Mouse (Mus musculus) ES-E14 (cell line): ENCODE measurements at regions not wholly inside any gene's neighbourhood (a gene's known extent, or its start where the extent isn't known, plus 50 kb on each side); places are given as distances from the start of the nearest gene placed in this dataset.

Source experiments
- DNase-seq: peaks from one replicate; pipeline ENCODE4 v3.0.0-alpha.2; 2013; ENCODE audit warnings: low read depth, low spot score
- H3K27ac ChIP-seq: 2 replicates; pipeline ENCODE4 v1.5.1; 2012; ENCODE audit warnings: low read depth, mild to moderate bottlenecking, low read length, moderate library complexity, mixed read lengths; ENCODE audit not compliant: poor library complexity, insufficient read depth, severe bottlenecking
- H3K36me3 ChIP-seq: 2 replicates; pipeline ENCODE4 v1.6.1; 2012; ENCODE audit warnings: mild to moderate bottlenecking, low read length, moderate library complexity, mixed read lengths; ENCODE audit not compliant: control insufficient read depth, poor library complexity, insufficient read depth, severe bottlenecking
- H3K4me1 ChIP-seq, 2 experiments: fragments of 150-350 bp in 1 of 2; sonication (generic) in 1 of 2; 2 replicates each; pipeline ENCODE4 v1.6.1; 2012; ENCODE audit warnings: low read length in 2 of 2, mild to moderate bottlenecking in 1 of 2, mixed read lengths in 1 of 2; ENCODE audit not compliant: control insufficient read depth in 2 of 2, insufficient read depth in 2 of 2, poor library complexity in 1 of 2
- H3K4me3 ChIP-seq, 2 experiments: fragments of 150-350 bp in 1 of 2; sonication (generic) in 1 of 2; 2 replicates each; pipeline ENCODE4 v1.5.1; 2012; ENCODE audit warnings: low read length in 2 of 2, low read depth in 1 of 2, mild to moderate bottlenecking in 1 of 2, mixed read lengths in 1 of 2; ENCODE audit not compliant: insufficient read depth in 1 of 2, poor library complexity in 1 of 2, severe bottlenecking in 1 of 2
- H3K9ac ChIP-seq: 2 replicates; pipeline ENCODE4 v1.6.1; 2012; ENCODE audit warnings: low read depth, mild to moderate bottlenecking, low read length, mixed read lengths; ENCODE audit not compliant: poor library complexity, insufficient read depth, severe bottlenecking
- H3K9me3 ChIP-seq: fragments of 150-350 bp; sonication (generic); 2 replicates; pipeline ENCODE4 v1.6.1; 2012; ENCODE audit warnings: low read depth, mild to moderate bottlenecking, low read length; ENCODE audit not compliant: control insufficient read depth, insufficient read depth
- CHD2 ChIP-seq: IDR thresholded peaks from 2 replicates; pipeline ENCODE4 v1.6.1; 2014; ENCODE audit warnings: mild to moderate bottlenecking, low read depth, low read length, inconsistent platforms
- HCFC1 ChIP-seq: IDR thresholded peaks from 2 replicates; pipeline ENCODE4 v1.6.1; 2012; ENCODE audit warnings: low read length, inconsistent platforms, borderline replicate concordance; ENCODE audit not compliant: insufficient read depth
- MAFK ChIP-seq: IDR thresholded peaks from 2 replicates; pipeline ENCODE4 v1.6.1; 2014; ENCODE audit warnings: mild to moderate bottlenecking, low read depth, low read length, inconsistent platforms; ENCODE audit not compliant: insufficient read depth
- ZC3H11A ChIP-seq: IDR thresholded peaks from 2 replicates; pipeline ENCODE4 v1.6.1; 2012; ENCODE audit warnings: low read depth, mild to moderate bottlenecking, inconsistent platforms, low read length, borderline replicate concordance
- ZNF384 ChIP-seq: IDR thresholded peaks from 2 replicates; pipeline ENCODE4 v1.6.1; 2012; ENCODE audit warnings: low read depth, low read length, inconsistent platforms
- in situ Hi-C, 2 experiments: fragments of 600-800 bp; cut with MboI; formaldehyde crosslinking; loops; one replicate each; pipeline ENCODE4 v1.15.1; 2025; ENCODE audit warnings: low sequenced_read_pairs in 2 of 2, inconsistent platforms in 1 of 2; ENCODE audit not compliant: unreplicated experiment in 2 of 2

DNA sequence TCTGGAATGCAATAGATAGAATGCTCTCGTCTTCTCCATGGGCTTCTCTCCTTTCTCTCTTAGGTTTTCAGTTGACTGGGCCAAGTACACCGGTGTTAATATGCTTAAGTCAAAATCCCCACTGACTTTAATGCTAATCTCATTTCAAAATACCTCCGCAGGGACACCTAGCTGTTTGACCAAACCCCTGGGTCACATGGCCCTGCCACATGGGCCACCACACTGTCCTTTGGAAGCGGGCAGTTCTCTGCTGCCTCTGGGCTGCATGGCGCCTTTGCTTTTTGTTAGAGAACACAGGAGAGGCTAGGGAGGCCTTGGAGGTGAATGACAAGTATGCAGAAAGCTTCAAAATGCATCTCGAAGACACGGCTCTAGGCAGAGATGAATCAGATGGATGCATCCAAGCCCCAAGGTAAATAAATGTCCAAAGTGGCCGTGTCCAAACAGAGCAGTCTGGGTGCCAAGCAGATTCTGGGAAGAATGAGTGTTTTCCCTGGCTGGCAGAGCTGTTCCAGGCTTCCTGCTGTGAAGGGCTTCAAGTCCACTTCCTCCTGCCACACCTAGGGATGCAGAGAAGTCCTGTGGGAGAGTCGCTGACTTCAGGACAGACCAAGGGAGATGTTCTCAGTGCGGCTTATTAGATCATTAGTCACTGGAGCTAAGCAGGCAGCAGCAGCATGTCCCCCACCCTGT is 147.4 kb upstream of the Klf14 start:
- Histone ChIP-seq H3K4me1 (no peaks in the 10 kb centered on the region), H3K27ac (no peak overlapping the region), H3K9me3 (no peaks in the 10 kb centered on the region), H3K4me3 (no peak overlapping the region), H3K36me3 (no peaks in the 10 kb centered on the region; the same call in 1 of the 2 replicates), H3K9ac (no peak overlapping the region)
- in situ Hi-C loops = no loop called here
- DNase-seq = no peak
- TF ChIP-seq HCFC1 = no peak
- no peak for TF ChIP-seq CHD2
- no peak for TF ChIP-seq ZNF384

DNA sequence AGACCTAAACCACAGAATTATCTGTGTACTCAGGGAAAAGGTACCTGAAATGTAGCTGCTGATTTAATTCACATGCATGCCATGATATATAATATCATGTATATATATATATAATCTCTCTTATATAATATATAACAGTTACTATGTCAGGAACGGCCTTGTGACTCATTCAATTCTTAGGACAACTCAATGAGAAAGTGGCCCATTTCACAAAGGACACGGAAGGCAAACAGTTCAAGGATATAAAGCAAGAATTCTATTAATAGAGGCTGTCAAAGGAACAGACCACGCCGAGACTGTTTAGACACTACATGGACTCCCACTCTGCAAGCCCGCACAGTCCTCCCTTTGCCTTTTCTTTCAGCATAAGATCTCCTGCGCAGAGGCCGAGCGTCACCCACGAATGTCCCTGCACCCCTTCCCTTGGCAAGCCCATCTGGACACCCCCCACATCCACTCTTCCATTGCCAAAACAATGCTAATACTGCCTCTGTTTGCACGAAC is 148.0 kb upstream of the Klf14 start:
- Histone ChIP-seq H3K4me3 (no peak overlapping the region), H3K4me1 (no peaks in the 10 kb centered on the region), H3K9ac (no peak overlapping the region), H3K27ac (no peak overlapping the region), H3K36me3 (no peaks in the 10 kb centered on the region; the same call in 1 of the 2 replicates), H3K9me3 (no peaks in the 10 kb centered on the region)
- no peak for DNase-seq
- TF ChIP-seq ZC3H11A (no peak), MAFK (no peak), HCFC1 (no peak), ZNF384 (no peak), CHD2 (no peak)
- in situ Hi-C loops = no loop called here

DNA sequence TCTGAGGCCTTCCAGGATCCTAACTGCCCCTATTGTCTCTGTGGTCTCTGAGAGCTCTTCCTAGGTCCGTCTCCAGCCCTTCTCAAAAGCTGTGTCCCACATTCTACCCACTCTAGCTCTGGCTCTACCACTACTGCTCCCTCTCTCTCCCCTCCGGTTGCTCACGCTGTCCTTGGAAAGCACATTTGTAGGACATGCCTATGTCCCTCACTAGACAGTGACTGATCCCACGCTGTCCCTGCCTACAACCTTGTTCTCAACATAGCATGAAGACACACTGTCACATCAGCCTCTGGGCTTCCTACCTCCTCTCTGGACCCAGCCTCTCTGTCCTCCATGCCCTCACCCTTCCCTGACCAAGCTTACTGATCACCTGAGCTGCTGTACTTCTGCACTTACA is 148.5 kb upstream of the Klf14 start:
- TF ChIP-seq ZNF384 = no peak
- no peak for TF ChIP-seq ZC3H11A
- no peak for TF ChIP-seq MAFK
- no peak for TF ChIP-seq CHD2
- TF ChIP-seq HCFC1 = no peak
- no peak overlapping the region for H3K4me3 ChIP-seq
- DNase-seq = no peak
- H3K36me3 ChIP-seq = no peaks in the 10 kb centered on the region; the same call in 1 of the 2 replicates
- in situ Hi-C loops = no loop called here
- H3K4me1 ChIP-seq = no peaks in the 10 kb centered on the region
- no peak overlapping the region for H3K9ac ChIP-seq
- H3K27ac ChIP-seq = no peak overlapping the region
- H3K9me3 ChIP-seq = no peaks in the 10 kb centered on the region

DNA sequence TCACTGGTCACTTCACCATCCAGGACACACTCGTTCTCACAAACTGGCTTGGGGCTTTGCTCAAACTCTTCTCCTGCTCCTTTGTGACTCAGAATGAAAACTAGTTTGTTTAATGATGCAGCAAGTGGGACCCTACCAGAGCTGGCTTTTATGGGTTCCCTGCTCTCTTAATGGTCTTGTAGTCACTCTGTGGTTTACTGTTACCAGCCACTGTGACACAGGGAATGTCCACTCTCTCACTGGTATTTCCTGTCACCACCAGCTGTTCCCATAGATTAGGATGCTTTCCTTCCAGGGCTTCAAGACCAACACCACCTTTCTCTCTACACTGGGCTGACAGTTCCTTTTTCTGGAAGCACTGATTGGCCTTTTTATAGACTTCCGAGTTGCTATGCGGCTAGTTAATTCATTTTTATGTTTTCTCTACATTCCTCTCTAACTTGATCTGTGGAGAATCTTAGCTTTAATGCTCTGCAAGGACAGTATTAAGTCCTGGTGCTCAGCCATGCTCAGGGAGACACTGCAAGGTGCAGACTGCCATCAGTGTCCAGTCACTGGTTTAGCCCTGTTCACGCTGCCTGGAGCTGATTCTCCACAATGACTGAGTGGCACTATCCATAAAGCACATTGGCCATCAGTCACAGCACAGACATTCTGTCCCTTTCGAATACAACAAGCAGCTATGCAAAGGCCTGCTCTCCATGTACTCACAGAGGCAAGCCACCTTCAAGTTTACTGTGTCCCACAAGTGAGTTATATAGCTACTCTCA is 149.2 kb upstream of the Klf14 start:
- no peak for TF ChIP-seq ZC3H11A
- TF ChIP-seq ZNF384 = no peak
- no peak for TF ChIP-seq HCFC1
- no peak for TF ChIP-seq MAFK
- TF ChIP-seq CHD2 = no peak
- Histone ChIP-seq H3K4me1 (peaks cover 0 to 3% of the 10 kb centered on the region in 2 experiments; a peak in 2 of 4 replicates), H3K9ac (no peak overlapping the region), H3K36me3 (no peaks in the 10 kb centered on the region; the same call in 1 of the 2 replicates), H3K9me3 (no peaks in the 10 kb centered on the region), H3K4me3 (no peak overlapping the region), H3K27ac (no peak overlapping the region)
- in situ Hi-C loops = no loop called here
- DNase-seq = no peak
